Mouse (Mus musculus): ENCODE measurements at regions not wholly inside any gene's neighbourhood (a gene's known extent, or its start where the extent isn't known, plus 50 kb on each side); places are given as distances from the start of the nearest gene placed in this dataset.

DNA sequence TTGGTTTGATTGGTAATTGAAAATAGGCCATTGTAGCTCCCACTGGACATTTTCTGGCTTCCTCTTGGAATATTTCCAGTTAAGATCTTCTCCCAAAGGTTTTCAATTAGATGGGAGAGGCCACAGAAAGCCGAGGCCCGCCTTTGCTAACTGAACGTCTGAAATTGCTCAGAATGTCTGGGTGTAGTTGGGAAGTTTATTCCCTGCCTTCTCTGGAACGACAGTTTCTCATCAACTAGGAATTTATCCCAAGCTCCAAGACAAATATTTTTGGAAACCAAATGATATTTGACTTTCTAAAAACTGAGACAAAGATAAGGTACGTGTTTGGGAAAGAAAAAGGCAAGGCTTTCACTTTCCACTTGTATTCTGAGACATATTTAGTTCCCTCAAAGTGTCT lies 414.4 kb downstream of the Ttll7 start:
- no peaks in the 10 kb centered on the region for H3K27me3 ChIP-seq (ENCODE audit: insufficient read depth, low read length)
- no peaks in the 10 kb centered on the region for H3K4me1 ChIP-seq (replicated peaks; ENCODE audit: low read depth, low read length)
- H3K36me3 ChIP-seq (ENCODE audit: insufficient read depth, low read length) = no peaks in the 10 kb centered on the region
- no peaks in the 10 kb centered on the region for H3K9me3 ChIP-seq (ENCODE audit: low read length)
- H3K4me3 ChIP-seq (replicated peaks; ENCODE audit: low read length) = no peak overlapping the region
- TF ChIP-seq POU5F1 (IDR thresholded peaks at IDR 0.05; ENCODE audit: borderline replicate concordance, low read length) = no peak
- no peak for TF ChIP-seq CTCF (conservative IDR thresholded peaks at IDR 0.05; ENCODE audit: low read length)
- TF ChIP-seq NANOG (IDR thresholded peaks at IDR 0.05; ENCODE audit: borderline replicate concordance, low read length) = no peak

- Histone ChIP-seq H3K27me3 (ENCODE audit: insufficient read depth, low read length) (no peaks in the 10 kb centered on the region), H3K36me3 (ENCODE audit: insufficient read depth, low read length) (no peaks in the 10 kb centered on the region), H3K4me1 (replicated peaks; ENCODE audit: low read depth, low read length) (no peaks in the 10 kb centered on the region), H3K9me3 (ENCODE audit: low read length) (no peaks in the 10 kb centered on the region), H3K4me3 (replicated peaks; ENCODE audit: low read length) (no peak overlapping the region)
- no peak for TF ChIP-seq CTCF (conservative IDR thresholded peaks at IDR 0.05; ENCODE audit: low read length)
- TF ChIP-seq NANOG (IDR thresholded peaks at IDR 0.05; ENCODE audit: borderline replicate concordance, low read length) = no peak
- TF ChIP-seq POU5F1 (IDR thresholded peaks at IDR 0.05; ENCODE audit: borderline replicate concordance, low read length) = no peak
Measured at GRCm38 (mm10) chr3:147273446-147273845, 421.3 kb downstream of the Ttll7 start.

DNA sequence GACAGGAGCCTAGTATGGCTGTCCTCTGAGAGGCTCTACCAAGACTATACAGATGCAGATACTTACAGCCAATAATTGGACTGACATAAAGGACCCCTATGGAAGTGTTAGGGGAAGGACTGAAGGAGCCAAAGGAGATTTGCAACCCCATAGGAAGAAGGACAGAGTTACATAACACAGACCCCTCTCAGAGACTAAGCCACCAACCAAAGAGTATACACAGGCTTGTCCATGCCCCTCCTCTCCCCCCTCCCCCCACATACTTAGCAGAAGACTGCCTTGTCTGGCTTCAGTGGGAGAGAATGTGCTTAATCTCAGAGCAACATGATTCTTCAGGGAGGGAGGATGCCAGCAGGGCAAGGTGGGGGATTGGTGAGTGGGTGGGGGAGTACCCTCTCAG lies 426.4 kb downstream of the Ttll7 start:
- Histone ChIP-seq H3K4me3 (replicated peaks; ENCODE audit: low read length) (no peak overlapping the region), H3K36me3 (ENCODE audit: insufficient read depth, low read length) (no peaks in the 10 kb centered on the region), H3K9me3 (ENCODE audit: low read length) (no peaks in the 10 kb centered on the region), H3K4me1 (replicated peaks; ENCODE audit: low read depth, low read length) (no peaks in the 10 kb centered on the region), H3K27me3 (ENCODE audit: insufficient read depth, low read length) (no peaks in the 10 kb centered on the region)
- TF ChIP-seq POU5F1 (IDR thresholded peaks at IDR 0.05; ENCODE audit: borderline replicate concordance, low read length) (no peak), NANOG (IDR thresholded peaks at IDR 0.05; ENCODE audit: borderline replicate concordance, low read length) (no peak), CTCF (conservative IDR thresholded peaks at IDR 0.05; ENCODE audit: low read length) (no peak)

DNA sequence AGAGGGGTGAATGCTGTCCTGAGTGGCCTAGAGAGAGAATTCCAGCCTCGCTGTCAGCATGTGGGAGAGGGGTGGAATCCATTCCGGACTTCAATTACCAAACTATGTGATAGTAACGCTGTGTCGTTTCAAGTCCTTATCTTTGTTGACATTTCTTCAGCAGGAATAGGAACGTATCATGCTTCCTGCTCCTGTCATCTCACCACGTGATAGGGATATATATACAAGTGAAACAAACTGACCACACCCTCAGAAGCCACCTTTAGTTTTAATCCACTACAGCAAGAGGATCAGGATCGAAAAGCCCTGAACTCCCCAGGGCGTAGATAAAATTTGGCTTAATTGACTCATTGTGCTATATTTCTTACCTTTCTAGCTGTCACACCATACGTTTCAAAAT lies 431.6 kb downstream of the Ttll7 start:
- Histone ChIP-seq H3K4me3 (replicated peaks; ENCODE audit: low read length) (no peak overlapping the region), H3K9me3 (ENCODE audit: low read length) (no peaks in the 10 kb centered on the region), H3K27me3 (ENCODE audit: insufficient read depth, low read length) (peaks cover 15% of the 10 kb centered on the region; the same call in 1 of the 2 replicates), H3K36me3 (ENCODE audit: insufficient read depth, low read length) (no peaks in the 10 kb centered on the region), H3K4me1 (replicated peaks; ENCODE audit: low read depth, low read length) (no peaks in the 10 kb centered on the region)
- TF ChIP-seq NANOG (IDR thresholded peaks at IDR 0.05; ENCODE audit: borderline replicate concordance, low read length) (no peak), POU5F1 (IDR thresholded peaks at IDR 0.05; ENCODE audit: borderline replicate concordance, low read length) (no peak), CTCF (conservative IDR thresholded peaks at IDR 0.05; ENCODE audit: low read length) (no peak)

GRCm38 (mm10) chr3:147284357-147284756 lies 432.2 kb downstream of the Ttll7 start:
- Histone ChIP-seq H3K36me3 (ENCODE audit: insufficient read depth, low read length) (no peaks in the 10 kb centered on the region), H3K9me3 (ENCODE audit: low read length) (no peaks in the 10 kb centered on the region), H3K4me1 (replicated peaks; ENCODE audit: low read depth, low read length) (no peaks in the 10 kb centered on the region), H3K27me3 (ENCODE audit: insufficient read depth, low read length) (peaks cover 15% of the 10 kb centered on the region; the same call in 1 of the 2 replicates), H3K4me3 (replicated peaks; ENCODE audit: low read length) (no peak overlapping the region)
- no peak for TF ChIP-seq CTCF (conservative IDR thresholded peaks at IDR 0.05; ENCODE audit: low read length)

DNA sequence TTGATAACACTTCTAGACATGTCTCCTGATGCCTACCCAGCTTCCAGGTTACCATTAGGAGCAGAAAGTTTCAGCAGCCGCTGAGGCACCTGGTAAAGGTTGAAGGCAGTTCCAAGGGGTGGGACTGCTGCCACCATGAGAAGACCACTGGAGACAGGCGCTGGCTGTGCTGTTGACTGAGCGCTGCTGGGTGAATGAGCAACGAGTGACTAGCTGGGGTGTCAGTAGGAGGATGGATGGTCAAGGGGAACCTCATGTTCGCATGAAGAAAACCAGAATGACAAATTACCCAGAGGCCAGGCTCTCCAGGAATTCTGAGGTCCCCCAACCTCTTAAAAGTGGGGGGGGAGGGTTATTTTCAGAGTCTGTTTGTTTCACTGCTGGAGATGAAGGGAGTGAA lies 433.3 kb downstream of the Ttll7 start:
- Histone ChIP-seq H3K4me1 (replicated peaks; ENCODE audit: low read depth, low read length) (no peaks in the 10 kb centered on the region), H3K4me3 (replicated peaks; ENCODE audit: low read length) (no peak overlapping the region), H3K36me3 (ENCODE audit: insufficient read depth, low read length) (no peaks in the 10 kb centered on the region), H3K27me3 (ENCODE audit: insufficient read depth, low read length) (peaks cover 15% of the 10 kb centered on the region; the same call in 1 of the 2 replicates), H3K9me3 (ENCODE audit: low read length) (no peaks in the 10 kb centered on the region)
- TF ChIP-seq NANOG (IDR thresholded peaks at IDR 0.05; ENCODE audit: borderline replicate concordance, low read length) (no peak), POU5F1 (IDR thresholded peaks at IDR 0.05; ENCODE audit: borderline replicate concordance, low read length) (no peak), CTCF (conservative IDR thresholded peaks at IDR 0.05; ENCODE audit: low read length) (no peak)

DNA sequence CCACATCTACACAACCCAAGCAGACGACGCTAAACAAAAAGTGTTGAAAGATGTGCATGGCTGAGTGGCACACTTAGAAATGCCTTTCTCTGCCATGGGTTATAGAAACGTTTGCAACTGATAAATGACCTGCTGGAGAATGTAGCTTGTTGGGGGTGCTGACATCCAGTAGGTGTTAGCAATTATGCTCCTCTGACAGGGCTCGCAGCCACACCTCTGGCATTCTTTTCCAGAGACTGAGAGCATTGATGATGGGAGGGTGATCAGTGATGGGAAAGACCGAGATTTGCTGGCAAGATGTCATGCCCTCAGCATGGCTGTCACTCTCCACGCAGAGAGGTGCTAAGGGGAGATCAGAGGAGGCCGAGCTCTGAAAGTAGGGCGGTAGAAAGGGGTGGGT lies 435.3 kb downstream of the Ttll7 start:
- Histone ChIP-seq H3K4me1 (replicated peaks; ENCODE audit: low read depth, low read length) (no peaks in the 10 kb centered on the region), H3K27me3 (ENCODE audit: insufficient read depth, low read length) (peaks cover 15% of the 10 kb centered on the region; the same call in 1 of the 2 replicates), H3K36me3 (ENCODE audit: insufficient read depth, low read length) (no peaks in the 10 kb centered on the region), H3K4me3 (replicated peaks; ENCODE audit: low read length) (no peak overlapping the region), H3K9me3 (ENCODE audit: low read length) (no peaks in the 10 kb centered on the region)
- TF ChIP-seq CTCF (conservative IDR thresholded peaks at IDR 0.05; ENCODE audit: low read length) = no peak
- TF ChIP-seq NANOG (IDR thresholded peaks at IDR 0.05; ENCODE audit: borderline replicate concordance, low read length) = no peak
- TF ChIP-seq POU5F1 (IDR thresholded peaks at IDR 0.05; ENCODE audit: borderline replicate concordance, low read length) = no peak

DNA sequence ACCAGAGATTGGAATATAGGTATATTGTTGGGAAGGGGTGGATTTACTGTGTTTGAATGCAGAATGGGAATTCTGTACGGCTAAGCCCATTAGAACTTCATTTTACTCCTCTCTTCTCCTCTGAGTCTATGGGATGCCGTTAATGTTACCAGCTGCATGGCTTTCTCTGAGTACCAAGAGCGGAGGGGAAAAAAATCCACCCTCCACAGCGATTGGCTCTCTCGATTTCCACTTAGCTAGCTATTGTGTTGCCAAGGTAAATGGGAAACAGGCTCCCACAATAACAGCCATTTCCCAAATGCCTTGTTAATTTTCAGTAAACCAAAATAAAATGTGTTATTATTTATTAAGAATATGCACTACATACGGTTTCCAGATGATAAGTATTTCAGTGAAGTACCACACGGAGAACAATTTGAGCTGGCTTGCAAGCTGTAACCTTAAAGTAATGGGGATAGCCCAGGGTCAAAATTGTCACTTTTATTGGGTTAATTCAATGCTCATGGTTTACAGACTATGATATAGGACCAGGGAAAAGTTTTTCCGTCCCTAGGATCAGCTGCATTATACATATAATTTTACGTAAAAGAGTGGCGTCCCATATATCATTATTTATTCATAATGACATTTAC lies 439.6 kb downstream of the Ttll7 start:
- Histone ChIP-seq H3K4me1 (replicated peaks; ENCODE audit: low read depth, low read length) (no peaks in the 10 kb centered on the region; the same call in 1 of the 2 replicates), H3K27me3 (ENCODE audit: insufficient read depth, low read length) (peaks cover 10% of the 10 kb centered on the region; the same call in 1 of the 2 replicates), H3K4me3 (replicated peaks; ENCODE audit: low read length) (no peak overlapping the region), H3K9me3 (ENCODE audit: low read length) (no peaks in the 10 kb centered on the region), H3K36me3 (ENCODE audit: insufficient read depth, low read length) (no peaks in the 10 kb centered on the region)
- TF ChIP-seq NANOG (IDR thresholded peaks at IDR 0.05; ENCODE audit: borderline replicate concordance, low read length) (no peak), POU5F1 (IDR thresholded peaks at IDR 0.05; ENCODE audit: borderline replicate concordance, low read length) (no peak), CTCF (conservative IDR thresholded peaks at IDR 0.05; ENCODE audit: low read length) (no peak)

GRCm38 (mm10) chr3:147298065-147298464 lies 445.9 kb downstream of the Ttll7 start:
- H3K4me1 ChIP-seq (replicated peaks; ENCODE audit: low read depth, low read length) = peaks cover 24% of the 10 kb centered on the region
- H3K9me3 ChIP-seq (ENCODE audit: low read length) = no peaks in the 10 kb centered on the region
- no peaks in the 10 kb centered on the region for H3K36me3 ChIP-seq (ENCODE audit: insufficient read depth, low read length)
- TF ChIP-seq POU5F1 (IDR thresholded peaks at IDR 0.05; ENCODE audit: borderline replicate concordance, low read length) = no peak
- TF ChIP-seq NANOG (IDR thresholded peaks at IDR 0.05; ENCODE audit: borderline replicate concordance, low read length) = peak; percentile 35; the same call in 1 of the 2 replicates
- no peak for TF ChIP-seq CTCF (conservative IDR thresholded peaks at IDR 0.05; ENCODE audit: low read length)
- no peaks in the 10 kb centered on the region for H3K27me3 ChIP-seq (ENCODE audit: insufficient read depth, low read length)
- H3K4me3 ChIP-seq (replicated peaks; ENCODE audit: low read length) = no peak overlapping the region
